Mouse (Mus musculus) kidney, embryonic 16.5 days (tissue): ENCODE results near the gene Csdc2. TPM values are rescaled to one million over a fixed set of nuclear protein-coding genes. Genes with fewer than 3 reads are reported as not detected.

ENCODE experiments used
- polyA plus RNA-seq: library from polyadenylated mRNA; unstranded; fragments of >200 nt; fragmentation: Nextera tagmentation; extraction: Ambion mirVana; gene quantifications from 2 replicates; pipeline ENCODE4 v1.2.1, GENCODE M21; 2015

The Csdc2 gene
- polyA plus RNA-seq, 1 experiment from 2014 or later: 35.2 TPM

Other genes starting within 250 kb of the Csdc2 start
- gene Chadl, start 239.5 kb upstream of the Csdc2 start, polyA plus RNA-seq: 4.8 and 5.5 TPM in 2 replicates
- 35.1 and 40.3 TPM in 2 replicates for gene Zc3h7b, start 191.7 kb upstream of the Csdc2 start, polyA plus RNA-seq
- 101 and 109 TPM in 2 replicates for gene Rangap1, start 191.2 kb upstream of the Csdc2 start, polyA plus RNA-seq
- 25.7 and 28.9 TPM in 2 replicates for gene Tef, start 134.3 kb upstream of the Csdc2 start, polyA plus RNA-seq
- 29.6 and 32.6 TPM in 2 replicates for gene Tob2, start 78.0 kb upstream of the Csdc2 start, polyA plus RNA-seq
- gene Phf5a, start 64.8 kb upstream of the Csdc2 start, polyA plus RNA-seq: 167 and 172 TPM in 2 replicates
- 281 and 293 TPM in 2 replicates for gene Aco2, start 64.5 kb upstream of the Csdc2 start, polyA plus RNA-seq
- gene Polr3h, start 10.5 kb upstream of the Csdc2 start, polyA plus RNA-seq: 95.5 and 98.5 TPM in 2 replicates
- gene Pmm1, start 24.2 kb downstream of the Csdc2 start, polyA plus RNA-seq: 33.6 and 37.3 TPM in 2 replicates
- gene 1700029P11Rik, start 43.8 kb downstream of the Csdc2 start, polyA plus RNA-seq: not detected in 2 replicates
- 89.2 and 89.4 TPM in 2 replicates for gene Xrcc6, start 51.1 kb downstream of the Csdc2 start, polyA plus RNA-seq
- gene Desi1, start 97.1 kb downstream of the Csdc2 start, polyA plus RNA-seq: 28.4 and 28.9 TPM in 2 replicates
- 283 and 300 TPM in 2 replicates for gene Snu13, start 110.8 kb downstream of the Csdc2 start, polyA plus RNA-seq
- not detected in 2 replicates for gene 4930407I10Rik, start 122.4 kb downstream of the Csdc2 start, polyA plus RNA-seq
- gene Mei1, start 133.2 kb downstream of the Csdc2 start, polyA plus RNA-seq: 0.10 TPM in 1 of 2 replicates, not detected in the other
- gene Ccdc134, start 191.2 kb downstream of the Csdc2 start, polyA plus RNA-seq: 17.3 and 19.5 TPM in 2 replicates
- 134 and 144 TPM in 2 replicates for gene Srebf2, start 210.4 kb downstream of the Csdc2 start, polyA plus RNA-seq